Mouse (Mus musculus) heart, adult 2 months (tissue): Measurements from ENCODE around the gene Uqcc1.
A peak's percentile ranks its signal among the peaks of the same experiment; 100 is the strongest.

ENCODE experiments used
- CTCF ChIP-seq: fragments of 200-600 bp; IDR thresholded peaks from 2 replicates; pipeline ENCODE4 v1.8.1; 2022; ENCODE audit warnings: antibody characterized with exemption, mild to moderate bottlenecking, moderate library complexity
- EP300 ChIP-seq: fragments of 200-500 bp; IDR thresholded peaks from 2 replicates; pipeline ENCODE4 v1.6.1; 2011; ENCODE audit warnings: low read depth, low read length, control low read depth; ENCODE audit not compliant: insufficient read depth
- POLR2A ChIP-seq: fragments of 200-500 bp; IDR thresholded peaks from 2 replicates; pipeline ENCODE4 v1.6.1; 2011; ENCODE audit warnings: mild to moderate bottlenecking, low read depth, low read length, control low read depth; ENCODE audit not compliant: insufficient read depth

DNA sequence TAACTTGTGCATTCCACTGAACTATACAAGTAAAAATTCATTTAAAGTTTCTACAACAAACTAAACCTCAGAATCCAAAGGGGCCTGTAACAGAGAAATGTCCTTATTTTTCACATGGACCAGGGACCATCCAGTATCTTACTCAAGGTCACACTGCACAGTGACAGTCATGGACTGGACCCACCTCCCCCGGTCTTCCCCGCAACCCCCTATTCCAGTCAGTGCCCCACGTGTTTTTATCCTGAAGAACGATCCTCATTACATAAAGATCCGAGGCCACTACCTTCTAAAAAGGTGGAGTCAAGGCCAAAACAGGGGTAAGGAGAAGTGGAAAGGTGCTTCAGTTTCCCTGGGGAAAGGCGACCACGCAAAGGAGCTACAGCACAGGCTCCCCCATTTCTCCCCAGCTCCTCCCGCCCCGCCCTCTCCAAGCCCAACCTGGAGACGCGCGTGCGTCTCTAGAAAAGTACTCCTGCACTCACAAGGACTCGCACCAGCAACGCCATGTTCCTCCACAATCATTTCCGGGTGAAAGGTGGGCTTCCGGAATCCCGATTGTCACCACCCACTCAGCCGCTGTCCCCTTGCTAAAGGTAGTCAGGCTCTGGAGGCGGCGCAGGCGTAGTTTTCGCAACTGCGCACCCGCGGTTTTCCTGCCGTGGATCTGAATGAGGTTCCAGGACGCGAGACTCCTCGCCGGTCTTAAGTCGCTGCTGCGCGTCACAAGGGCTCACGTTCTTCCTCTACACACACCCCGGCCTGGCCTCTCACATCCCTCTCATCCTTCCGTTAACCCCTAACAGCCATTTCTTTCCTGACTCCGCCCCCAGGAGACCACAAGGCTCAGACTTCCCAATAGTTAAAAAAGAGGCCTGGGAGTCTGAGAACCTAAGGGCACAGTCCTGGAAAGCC is at the start of gene Uqcc1:
- TF ChIP-seq CTCF (no peak), EP300 (no peak), POLR2A (peak; percentile 86)
